Mouse (Mus musculus): ENCODE results near the gene Taf1b. TPM values are rescaled to one million over a fixed set of nuclear protein-coding genes. Genes with fewer than 3 reads are reported as not detected.

Taf1b gene
- total and polyA plus RNA-seq, 3 experiments: 26.4 to 28.1 TPM; not detected in 1

DNA sequence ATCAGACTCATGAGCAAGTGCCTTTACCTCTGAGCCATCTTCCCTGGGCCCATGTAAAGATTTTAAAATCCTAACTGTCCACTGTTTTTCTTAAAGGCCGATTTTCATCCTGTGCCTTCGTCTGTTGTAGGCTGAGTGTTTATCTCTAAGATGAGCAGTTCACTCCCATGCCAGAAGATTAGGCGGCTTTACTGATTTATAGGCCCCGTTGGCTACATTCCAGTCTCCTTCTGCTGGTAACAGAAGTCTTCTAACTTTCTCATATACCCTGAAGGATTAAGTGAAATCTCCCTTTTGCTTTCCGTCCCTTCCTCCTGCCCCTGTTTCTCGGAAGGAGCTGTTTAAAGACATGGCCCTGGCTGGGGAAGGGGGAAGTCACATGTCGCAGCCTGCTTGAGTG lies 76.7 kb downstream of the Taf1b start:
- Histone ChIP-seq H3K27ac (ENCODE audit: control insufficient read depth, low read depth, low read length) (no peak overlapping the region), H3K9ac (ENCODE audit: control insufficient read depth, low read depth, low read length, poor library complexity, severe bottlenecking) (no peak overlapping the region), H3K4me3 (ENCODE audit: control insufficient read depth in 1 of 2, insufficient read depth in 1 of 2, low read depth in 2 of 2, low read length in 2 of 2) (no peak overlapping the region), H3K4me1 (ENCODE audit: control insufficient read depth in 1 of 2, insufficient read depth in 2 of 2, low read length in 2 of 2) (peaks cover 0 to 10% of the 10 kb centered on the region in 2 experiments; a peak in 3 of 4 replicates), H3K9me3 (replicated peaks; ENCODE audit: insufficient read depth, low read length) (no peaks in the 10 kb centered on the region), H3K79me2 (ENCODE audit: control insufficient read depth, insufficient read depth, low read length, poor library complexity) (no peaks in the 10 kb centered on the region; the same call in 1 of the 2 replicates), H3K27me3 (ENCODE audit: control insufficient read depth in 1 of 2, insufficient read depth in 2 of 2, low read length in 2 of 2) (no peaks in the 10 kb centered on the region), H3K36me3 (ENCODE audit: control insufficient read depth in 1 of 2, insufficient read depth in 2 of 2, low read length in 2 of 2) (peaks cover 0 to 11% of the 10 kb centered on the region in 2 experiments; a peak in 2 of 4 replicates)
- DNase-seq (ENCODE audit: low read depth, low spot score): peak; percentile 55
- peak; percentile 86 for TF ChIP-seq RCOR1 (IDR thresholded peaks at IDR 0.05; ENCODE audit: low read depth, low read length)
- TF ChIP-seq TAL1 (IDR thresholded peaks at IDR 0.05; ENCODE audit: low read length): no peak
- 0 out of 2 replicates have a peak, but pooled peaks have one; percentile 34 for TF ChIP-seq TCF12 (IDR thresholded peaks at IDR 0.05; ENCODE audit: low read depth, low read length)
- no peak for TF ChIP-seq MAFK (IDR thresholded peaks at IDR 0.05; ENCODE audit: borderline replicate concordance, low read depth, low read length)
- TF ChIP-seq E2F4 (IDR thresholded peaks at IDR 0.05; ENCODE audit: borderline replicate concordance, low read depth, low read length): no peak
- TF ChIP-seq MYB (IDR thresholded peaks at IDR 0.05; ENCODE audit: low read depth, low read length): no peak
- no peak for TF ChIP-seq ETS1 (IDR thresholded peaks at IDR 0.05; ENCODE audit: low read depth, low read length)
- TF ChIP-seq TBP (IDR thresholded peaks at IDR 0.05; ENCODE audit: low read depth, low read length): no peak
- TF ChIP-seq GATA1 (IDR thresholded peaks at IDR 0.05; ENCODE audit: low read depth, low read length): peak; percentile 58; the same call in 1 of the 2 replicates
- peak; percentile 6 to 36; a peak in 2 of 4 replicates for TF ChIP-seq EP300 (IDR thresholded peaks at IDR 0.05; ENCODE audit: low read depth in 1 of 2, low read length in 2 of 2)
- no peak for TF ChIP-seq POLR2A (IDR thresholded peaks at IDR 0.05; ENCODE audit: control insufficient read depth in 1 of 2, insufficient read depth in 1 of 2, low read depth in 1 of 2, low read length in 2 of 2, poor library complexity in 1 of 2)
- no peak for TF ChIP-seq JUND (IDR thresholded peaks at IDR 0.05; ENCODE audit: low read depth, low read length)
- no peak for TF ChIP-seq UBTF (IDR thresholded peaks at IDR 0.05; ENCODE audit: borderline replicate concordance, insufficient read depth, low read depth, low read length)
- no peak for TF ChIP-seq SMC3 (IDR thresholded peaks at IDR 0.05; ENCODE audit: low read depth, low read length)
- no peak for TF ChIP-seq GABPA (IDR thresholded peaks at IDR 0.05; ENCODE audit: low read depth, low read length)
- 0 out of 2 replicates have a peak, but pooled peaks have one; percentile 34 for TF ChIP-seq SIN3A (IDR thresholded peaks at IDR 0.05; ENCODE audit: low read length)
- TF ChIP-seq HCFC1 (IDR thresholded peaks at IDR 0.05; ENCODE audit: low read depth, low read length): no peak
- TF ChIP-seq MYC (IDR thresholded peaks at IDR 0.05; ENCODE audit: low read depth, low read length): no peak
- no peak for TF ChIP-seq KAT2A (conservative IDR thresholded peaks at IDR 0.05; ENCODE audit: low read depth, low read length)
- TF ChIP-seq USF1 (IDR thresholded peaks at IDR 0.05; ENCODE audit: low read depth, low read length): peak; percentile 47; the same call in 1 of the 2 replicates
- TF ChIP-seq ZC3H11A (IDR thresholded peaks at IDR 0.05; ENCODE audit: low read depth, low read length): no peak
- TF ChIP-seq ZMIZ1 (IDR thresholded peaks at IDR 0.05; ENCODE audit: low read depth, low read length): no peak
